Mouse (Mus musculus) retina, embryonic 14.5 days (tissue): ENCODE measurements around the gene Tbcc.
"Not testable (repeated sequence)": the region's sequence is repeated elsewhere in the genome, so short reads cannot be mapped to it uniquely, and the experiment has no call there.

Source experiments
- DNase-seq: peaks from one replicate; pipeline ENCODE4 v3.0.0-alpha.2; 2015; ENCODE audit warnings: low spot score

Gene Tbcc

DNA sequence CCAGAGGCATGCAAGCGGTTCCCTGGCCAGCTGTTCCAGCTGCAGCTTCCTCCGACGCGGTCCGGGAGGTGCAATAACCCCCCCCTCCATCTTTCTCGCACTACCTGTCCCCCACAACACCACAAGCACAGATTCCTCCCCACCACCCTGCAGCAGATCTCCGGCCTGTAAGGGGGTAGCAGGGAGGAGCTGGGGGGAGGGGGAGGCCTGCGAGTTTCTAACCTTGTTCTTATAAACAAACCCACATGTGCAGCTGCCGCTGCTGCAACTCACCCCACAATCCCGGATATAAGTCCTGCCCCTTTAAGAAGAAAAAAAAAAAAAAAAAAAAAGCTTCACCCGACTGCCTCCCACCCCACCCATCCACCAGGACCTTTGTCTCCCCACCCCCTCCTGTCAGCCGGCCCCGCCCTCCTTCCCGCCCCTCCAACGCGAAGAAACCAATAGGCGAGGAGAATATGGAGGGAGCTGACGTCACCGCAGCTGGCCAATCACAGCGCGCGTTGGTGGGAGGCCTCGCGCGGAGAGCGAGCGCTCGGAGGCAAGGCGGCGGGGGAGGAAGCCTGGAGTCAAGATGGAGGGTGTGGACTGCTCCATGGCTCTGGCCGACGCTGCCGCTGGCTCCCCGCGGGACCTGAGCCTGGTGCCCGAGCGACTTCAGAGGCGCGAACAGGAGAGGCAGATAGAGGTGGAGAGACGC lies at the start of gene Tbcc:
Gene Tbcc (plus strand): TSS at position 569 of the 700 bp plus-strand sequence.
- DNase-seq = peak; percentile 98

GRCm38 (mm10) chr17:46843022-46843421 lies 47.5 kb upstream of the Tbcc start:
- no peak for DNase-seq

GRCm38 (mm10) chr17:46843716-46844115 lies 46.8 kb upstream of the Tbcc start:
- DNase-seq = no peak

DNA sequence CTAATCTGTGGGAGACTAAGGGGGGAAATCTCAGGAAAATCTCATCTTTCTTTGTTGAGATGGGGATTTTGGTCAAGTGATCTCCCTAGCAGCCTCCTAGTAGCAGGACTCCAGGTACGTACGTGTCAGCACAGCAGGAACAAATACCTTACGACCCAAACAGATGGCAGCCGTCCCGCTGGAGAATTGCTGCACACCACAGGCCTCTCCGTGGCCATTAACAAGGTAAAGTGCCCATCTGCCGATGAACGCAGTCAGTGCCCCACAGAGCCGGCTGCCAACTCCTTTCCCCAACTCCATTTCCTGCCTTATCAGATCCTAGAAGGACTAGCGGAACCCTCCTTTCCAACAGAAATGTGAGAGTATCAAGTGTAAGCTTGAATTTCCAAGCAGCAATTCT lies 45.7 kb upstream of the Tbcc start:
- no peak for DNase-seq

- DNase-seq = no peak
Observed at GRCm38 (mm10) chr17:46845262-46845661, 45.2 kb upstream of the Tbcc start.

DNA sequence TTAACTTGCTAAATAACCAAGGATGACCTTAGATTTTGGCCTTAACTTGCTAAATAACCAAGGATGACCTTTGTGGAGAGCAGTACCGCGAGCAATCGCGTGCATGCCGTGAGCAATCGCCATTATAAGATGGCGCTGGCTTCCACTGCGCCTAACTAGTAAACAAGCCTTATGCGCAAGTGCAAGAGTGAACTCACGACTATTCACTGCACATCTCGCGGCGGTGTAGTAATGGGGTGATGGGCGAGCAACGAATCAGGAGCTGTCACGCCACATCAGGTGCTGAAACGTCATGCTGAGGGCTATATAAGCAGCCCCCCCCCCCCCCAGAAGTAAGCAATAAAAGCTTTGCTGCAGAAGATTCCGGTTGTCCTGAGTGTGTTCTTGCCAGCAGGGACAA lies 43.9 kb upstream of the Tbcc start:
- not testable (repeated sequence) for DNase-seq

GRCm38 (mm10) chr17:46847206-46847605 lies 43.3 kb upstream of the Tbcc start:
- no peak for DNase-seq

DNA sequence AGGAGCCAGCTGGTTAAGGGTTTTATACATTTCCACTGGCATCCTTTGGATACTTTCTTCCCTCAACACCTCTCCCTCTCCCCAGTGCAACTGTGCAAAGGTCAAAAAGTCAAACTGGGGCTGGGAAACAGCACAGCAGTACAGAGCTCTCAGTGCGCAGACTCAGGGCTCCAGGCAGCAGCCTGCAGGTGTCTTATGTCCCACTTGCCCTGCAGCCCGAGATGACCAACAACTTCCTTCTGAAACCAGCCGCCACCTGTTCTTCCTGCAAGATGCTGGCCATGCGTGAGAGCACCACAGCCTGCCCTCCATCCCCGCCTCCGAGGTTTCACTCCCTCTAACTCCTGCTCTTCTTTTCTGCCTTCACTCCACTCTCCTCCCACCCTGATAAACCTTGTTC lies 37.8 kb upstream of the Tbcc start:
- peak; percentile 38 for DNase-seq

- no peak for DNase-seq
Observed at GRCm38 (mm10) chr17:46853281-46853680, 37.2 kb upstream of the Tbcc start.

DNA sequence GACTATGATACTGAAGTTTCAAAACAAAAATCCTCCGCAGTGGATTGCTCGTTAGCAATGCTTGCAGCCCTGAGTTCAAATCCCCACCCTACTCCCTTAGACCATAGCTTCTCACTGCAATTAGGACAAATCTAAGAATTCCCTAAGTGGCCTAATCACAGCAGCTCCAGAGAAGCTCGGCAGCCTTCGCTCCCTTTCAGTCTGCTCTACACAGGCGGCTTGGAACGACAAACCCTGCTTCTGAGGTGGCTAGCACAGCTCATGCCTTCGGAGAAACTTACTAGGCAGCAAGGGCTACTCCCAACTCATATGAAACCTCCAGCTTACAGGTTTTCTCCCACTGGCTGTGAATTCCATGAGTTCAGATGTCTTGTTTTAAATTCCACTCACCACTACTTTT lies 36.4 kb upstream of the Tbcc start:
- no peak for DNase-seq

- DNase-seq = no peak
Observed at GRCm38 (mm10) chr17:46854640-46855110, 35.8 kb upstream of the Tbcc start.

GRCm38 (mm10) chr17:46855328-46856106 lies 35.0 kb upstream of the Tbcc start:
- no peak for DNase-seq

DNA sequence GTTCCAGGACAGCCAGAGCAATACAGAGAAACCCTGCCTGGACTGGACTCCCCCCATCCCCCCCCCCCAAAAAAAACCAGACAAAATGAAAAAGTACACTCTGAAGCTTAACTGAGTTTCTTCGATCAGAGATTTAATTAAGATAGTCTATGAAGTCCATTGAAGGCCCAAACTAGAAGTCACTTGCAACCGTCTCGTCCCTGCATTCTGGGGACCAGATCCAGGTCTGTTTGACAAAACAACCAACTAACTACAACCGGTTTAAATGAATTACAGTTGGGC lies 34.4 kb upstream of the Tbcc start:
- DNase-seq = no peak

- DNase-seq = peak; percentile 69
Observed at GRCm38 (mm10) chr17:46856471-46857360, 33.8 kb upstream of the Tbcc start.

- peak; percentile 82 for DNase-seq
Observed at GRCm38 (mm10) chr17:46857361-46857902, 33.1 kb upstream of the Tbcc start.

DNA sequence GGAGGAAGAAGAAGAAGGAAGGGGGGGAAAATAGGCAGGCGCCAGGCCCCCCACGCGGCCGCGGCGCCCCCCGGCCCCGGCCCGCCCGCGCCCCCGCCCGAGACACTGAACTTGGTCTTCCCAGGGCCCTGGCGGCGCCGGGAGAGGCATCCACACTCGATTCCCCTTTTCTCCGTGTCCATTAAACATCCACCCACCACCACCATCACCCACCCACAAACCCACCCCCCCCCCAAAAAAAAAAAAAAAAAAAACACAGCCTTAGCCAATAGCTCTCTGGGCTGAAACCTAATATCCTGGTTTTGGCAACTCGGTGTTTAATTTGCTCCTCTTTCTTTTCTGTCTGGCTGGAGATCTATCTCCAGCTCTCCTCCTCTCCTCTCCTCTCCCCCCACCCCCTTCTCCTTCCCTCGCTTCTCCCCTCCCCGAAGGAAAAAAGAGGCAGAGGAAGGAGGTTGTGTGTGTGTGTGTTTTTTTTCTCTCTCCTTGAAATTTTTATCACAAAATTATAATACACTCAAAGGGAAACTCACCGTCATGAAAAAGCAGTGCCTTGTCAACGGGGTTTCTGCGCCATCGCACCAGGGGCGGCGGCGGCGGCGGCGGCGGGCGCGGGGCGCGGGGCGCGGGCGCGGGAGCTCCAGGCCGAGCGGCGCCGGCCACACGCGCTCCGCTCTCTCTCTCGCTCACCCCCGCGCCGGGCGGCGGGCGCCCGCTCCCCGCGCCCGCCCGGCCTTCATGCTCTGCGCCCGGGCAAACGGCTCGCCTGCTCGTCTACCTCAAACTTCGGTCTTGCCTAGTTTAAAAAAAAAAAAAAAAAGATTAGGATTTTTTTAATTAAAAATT lies 32.4 kb upstream of the Tbcc start, which contains the start of gene Bicral:
Gene Bicral (minus strand): TSS at position 580 of the 846 bp plus-strand sequence.
- DNase-seq = peak; percentile 76

GRCm38 (mm10) chr17:46858749-46859444 lies 31.6 kb upstream of the Tbcc start:
- DNase-seq = peak; percentile 53

- DNase-seq = no peak
Observed at GRCm38 (mm10) chr17:46860120-46860519, 30.4 kb upstream of the Tbcc start.

DNA sequence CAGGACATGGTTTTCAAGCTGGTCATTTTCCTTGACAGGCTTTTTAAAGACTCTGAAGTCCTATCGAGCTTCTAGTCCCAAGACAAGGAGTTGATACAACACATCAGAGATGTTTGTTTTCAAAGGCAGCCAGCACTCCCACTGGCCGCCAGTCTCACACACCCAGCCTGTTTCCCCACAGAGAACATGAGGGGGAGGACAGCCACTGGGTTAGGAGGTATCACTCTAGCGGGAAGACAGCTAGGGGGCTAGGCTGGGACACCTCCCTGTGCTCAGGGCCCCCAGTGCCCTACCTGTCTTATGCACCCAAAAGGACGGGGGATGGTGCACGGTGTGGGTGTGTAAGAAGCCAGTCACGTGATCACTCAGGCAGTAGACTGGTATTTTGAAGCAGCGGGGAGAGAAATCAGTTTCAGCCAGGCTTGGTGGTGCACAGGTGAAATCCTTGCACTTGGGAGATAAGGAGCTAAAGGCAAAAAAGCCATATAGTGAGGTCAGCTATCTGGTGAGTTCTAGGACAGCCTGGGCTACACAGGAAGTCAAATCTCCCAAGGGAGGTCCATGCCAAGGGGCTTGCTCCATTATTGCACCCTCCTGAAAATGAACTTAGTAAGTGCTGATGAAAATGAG lies 25.8 kb upstream of the Tbcc start:
- no peak for DNase-seq

DNA sequence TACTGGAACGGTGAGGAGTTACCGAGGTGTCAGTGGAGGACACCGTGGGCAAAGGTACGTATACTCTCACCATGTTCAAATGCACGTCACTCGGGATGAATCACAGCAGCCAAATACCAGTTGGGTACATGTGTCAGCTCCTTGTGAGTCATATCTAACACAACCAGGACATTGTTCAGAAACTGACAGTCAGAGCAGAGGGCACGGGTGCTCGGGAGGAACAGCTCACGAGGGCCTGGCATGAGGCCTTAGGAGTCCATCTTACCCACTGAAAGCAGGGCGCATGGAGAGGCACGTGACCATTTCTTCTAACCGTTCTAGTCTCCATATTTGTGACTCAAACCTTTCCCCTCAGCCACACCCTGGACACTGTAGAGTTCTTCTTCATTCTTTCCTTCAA lies 23.6 kb upstream of the Tbcc start:
- no peak for DNase-seq
